Mouse (Mus musculus): ENCODE data around the gene Dennd5a. TPM values are rescaled to one million over a fixed set of nuclear protein-coding genes. Genes with fewer than 3 reads are reported as not detected.
"Not testable (repeated sequence)": the region's sequence is repeated elsewhere in the genome, so short reads cannot be mapped to it uniquely, and the experiment has no call there.

Gene Dennd5a
- total RNA-seq (2014; fragmentation: Nextera tagmentation): 46.2 and 48.5 TPM in 2 replicates
- total RNA-seq (2017): 41.6 and 54.4 TPM in 2 replicates

- peak; percentile 64 for ATAC-seq (replicated peaks; ENCODE audit: low FRiP score, low TSS enrichment, poor library complexity, severe bottlenecking)
Measured at GRCm38 (mm10) chr7:109959716-109960612, at the start of gene Dennd5a. Gene Dennd5a (minus strand): TSS chr7:109960470.

- no peak for ATAC-seq (replicated peaks; ENCODE audit: low FRiP score, low TSS enrichment, poor library complexity, severe bottlenecking)
Measured at GRCm38 (mm10) chr7:110009084-110009483, 48.8 kb upstream of the Dennd5a start.

DNA sequence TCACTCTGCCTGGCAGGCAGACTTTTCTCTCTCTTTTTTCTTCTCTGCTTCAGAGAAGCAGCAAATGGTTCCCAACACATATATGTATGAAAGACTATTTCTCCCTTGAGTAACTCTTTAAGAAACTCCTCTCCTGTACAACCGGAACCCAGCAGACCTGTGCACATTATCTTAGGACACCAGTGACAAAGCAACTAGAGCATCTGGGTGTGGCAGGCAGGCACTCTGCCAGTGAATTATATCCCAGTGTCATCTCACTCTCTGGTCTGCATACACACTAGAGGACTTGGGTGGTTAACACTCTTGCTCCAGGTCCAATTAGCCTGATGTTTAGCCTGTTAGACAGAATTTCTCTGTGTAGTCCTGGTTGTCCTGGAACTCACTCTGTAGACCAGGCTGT is 48.2 kb upstream of the Dennd5a start:
- peak; percentile 82 for ATAC-seq (replicated peaks; ENCODE audit: low FRiP score, low TSS enrichment, poor library complexity, severe bottlenecking)

- no peak for ATAC-seq (replicated peaks; ENCODE audit: low FRiP score, low TSS enrichment, poor library complexity, severe bottlenecking)
Measured at GRCm38 (mm10) chr7:110006471-110007195, 46.4 kb upstream of the Dennd5a start.

- peak; percentile 77 for ATAC-seq (replicated peaks; ENCODE audit: low FRiP score, low TSS enrichment, poor library complexity, severe bottlenecking)
Measured at GRCm38 (mm10) chr7:110005976-110006375, 45.7 kb upstream of the Dennd5a start.

DNA sequence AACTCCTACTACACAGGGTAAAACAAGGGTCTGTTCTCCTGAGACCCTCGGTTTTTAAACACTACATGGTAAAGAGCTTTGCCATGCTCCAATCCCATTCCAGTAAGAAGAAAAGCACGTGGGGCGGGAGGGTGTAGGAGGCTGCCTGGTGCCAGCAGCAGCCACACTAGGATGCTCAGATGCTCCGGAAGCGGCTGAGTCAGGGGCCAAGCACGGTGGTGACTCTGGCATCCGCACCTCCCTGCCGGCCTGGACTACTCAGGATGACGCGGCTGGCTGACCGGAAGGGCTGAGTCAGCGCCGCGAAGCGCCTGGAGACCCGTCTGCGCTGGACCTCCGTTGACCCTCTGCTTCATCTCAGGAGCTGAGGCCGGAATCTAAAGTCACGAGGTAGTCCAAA is 42.7 kb upstream of the Dennd5a start:
- ATAC-seq (replicated peaks; ENCODE audit: low FRiP score, low TSS enrichment, poor library complexity, severe bottlenecking): no peak

GRCm38 (mm10) chr7:110002092-110002491 is 41.8 kb upstream of the Dennd5a start:
- no peak for ATAC-seq (replicated peaks; ENCODE audit: low FRiP score, low TSS enrichment, poor library complexity, severe bottlenecking)

DNA sequence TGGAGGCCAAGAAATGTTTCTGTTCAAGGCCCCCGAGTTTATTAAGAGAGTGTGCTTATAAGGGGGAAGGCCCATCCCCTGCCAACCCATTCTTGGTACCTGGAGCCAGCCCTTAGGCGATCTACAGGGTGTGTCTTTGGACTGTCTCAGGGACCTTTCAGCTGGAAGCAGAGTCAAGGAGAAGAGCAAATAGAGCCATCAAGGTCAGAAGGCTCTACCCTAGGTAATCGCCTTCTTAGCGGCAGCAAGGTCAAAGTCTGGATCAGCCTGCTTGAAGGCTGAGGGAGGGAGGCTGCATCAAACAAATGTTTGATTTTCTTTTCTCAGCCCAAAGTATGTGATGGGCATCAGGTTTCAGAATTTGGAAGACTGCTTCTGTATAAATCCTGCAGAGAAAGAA is 38.1 kb upstream of the Dennd5a start:
- ATAC-seq (replicated peaks; ENCODE audit: low FRiP score, low TSS enrichment, poor library complexity, severe bottlenecking): no peak

GRCm38 (mm10) chr7:109993157-109993959 is 33.1 kb upstream of the Dennd5a start:
- peak; percentile 42 for ATAC-seq (replicated peaks; ENCODE audit: low FRiP score, low TSS enrichment, poor library complexity, severe bottlenecking)

- no peak for ATAC-seq (replicated peaks; ENCODE audit: low FRiP score, low TSS enrichment, poor library complexity, severe bottlenecking)
Measured at GRCm38 (mm10) chr7:109991286-109991685, 31.0 kb upstream of the Dennd5a start.

GRCm38 (mm10) chr7:109986775-109987174 is 26.5 kb upstream of the Dennd5a start, which contains the start of gene Tmem41b:
Gene Tmem41b (minus strand): TSS chr7:109986929.
- ATAC-seq (replicated peaks; ENCODE audit: low FRiP score, low TSS enrichment, poor library complexity, severe bottlenecking): not testable (repeated sequence)

DNA sequence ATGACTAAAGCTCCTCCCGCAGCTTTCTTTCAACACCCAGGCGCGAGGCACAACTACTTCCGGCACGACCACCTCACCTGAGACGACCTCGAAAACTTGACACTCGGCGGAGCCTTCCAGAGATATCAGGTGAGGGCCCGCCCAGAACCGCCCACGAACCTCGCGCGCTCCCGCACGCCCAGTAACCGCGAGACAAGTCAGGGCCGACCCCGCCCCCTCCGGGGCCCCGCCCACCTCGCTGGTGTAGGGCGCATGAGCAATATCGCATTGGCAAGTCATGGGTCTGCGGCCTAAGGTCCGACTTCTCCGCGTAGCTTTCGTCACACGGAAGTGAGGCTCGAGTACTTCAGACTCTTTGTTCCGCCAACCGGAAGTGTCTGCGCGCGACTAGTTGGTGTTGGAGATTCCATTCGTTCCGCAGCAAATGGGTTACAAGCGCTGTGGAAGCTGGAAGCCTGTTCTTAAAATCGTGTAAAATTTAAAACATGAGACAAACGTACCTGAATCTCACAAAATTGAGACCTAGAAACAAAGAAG is 25.9 kb upstream of the Dennd5a start:
- ATAC-seq (replicated peaks; ENCODE audit: low FRiP score, low TSS enrichment, poor library complexity, severe bottlenecking): peak; percentile 96

GRCm38 (mm10) chr7:109985661-109986132 is 25.4 kb upstream of the Dennd5a start:
- peak; percentile 26 for ATAC-seq (replicated peaks; ENCODE audit: low FRiP score, low TSS enrichment, poor library complexity, severe bottlenecking)

GRCm38 (mm10) chr7:109984608-109985007 is 24.3 kb upstream of the Dennd5a start:
- ATAC-seq (replicated peaks; ENCODE audit: low FRiP score, low TSS enrichment, poor library complexity, severe bottlenecking): not testable (repeated sequence)

DNA sequence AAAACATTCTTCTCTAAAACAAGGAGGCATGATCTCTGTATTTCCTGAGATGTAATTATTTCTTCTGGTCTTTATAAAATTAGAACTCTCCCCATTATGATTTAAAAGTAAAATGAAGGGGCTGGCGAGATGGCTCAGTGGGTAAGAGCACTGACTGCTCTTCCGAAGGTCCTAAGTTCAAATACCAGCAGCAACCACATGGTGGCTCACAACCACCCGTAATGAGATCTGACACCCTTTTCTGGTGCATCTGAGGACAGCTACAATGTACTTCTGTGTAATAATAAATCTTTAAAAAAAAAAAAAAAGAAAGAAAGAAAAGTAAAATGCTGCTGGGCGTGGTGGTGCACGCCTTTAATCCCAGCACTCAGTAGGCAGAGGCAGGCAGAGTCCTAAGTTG is 16.9 kb upstream of the Dennd5a start:
- ATAC-seq (replicated peaks; ENCODE audit: low FRiP score, low TSS enrichment, poor library complexity, severe bottlenecking): not testable (repeated sequence)

GRCm38 (mm10) chr7:109975966-109976715 is 15.9 kb upstream of the Dennd5a start:
- no peak for ATAC-seq (replicated peaks; ENCODE audit: low FRiP score, low TSS enrichment, poor library complexity, severe bottlenecking)

- ATAC-seq (replicated peaks; ENCODE audit: low FRiP score, low TSS enrichment, poor library complexity, severe bottlenecking): no peak
Measured at GRCm38 (mm10) chr7:109969542-109969941, 9.3 kb upstream of the Dennd5a start.

- 0 out of 2 replicates have a peak, but pooled peaks have one; percentile 17 for ATAC-seq (replicated peaks; ENCODE audit: low FRiP score, low TSS enrichment, poor library complexity, severe bottlenecking)
Measured at GRCm38 (mm10) chr7:109968924-109969450, 8.7 kb upstream of the Dennd5a start.
